Mouse (Mus musculus): ENCODE measurements at regions not wholly inside any gene's neighbourhood (a gene's known extent, or its start where the extent isn't known, plus 50 kb on each side); places are given as distances from the start of the nearest gene placed in this dataset.

DNA sequence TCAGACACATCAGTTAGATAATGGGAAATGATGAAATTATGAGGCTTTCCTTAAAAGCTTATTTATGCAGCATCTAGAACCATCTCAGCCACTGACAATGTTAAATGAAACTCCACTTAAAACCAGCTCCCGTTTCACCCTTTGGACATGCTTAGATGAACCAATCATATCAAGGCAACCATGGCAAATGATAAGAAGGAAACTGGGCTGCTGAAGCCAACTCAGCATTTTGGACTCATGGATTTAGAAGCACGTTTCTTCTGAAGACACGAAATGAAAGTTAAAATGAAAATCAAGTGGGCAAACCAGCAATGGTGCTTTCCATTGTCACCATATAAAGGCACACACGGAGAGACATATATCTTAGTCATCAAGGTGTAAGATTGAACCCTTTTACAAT lies 103.6 kb upstream of the Itga4 start:
- TF ChIP-seq CTCF (IDR thresholded peaks at IDR 0.05; ENCODE audit: borderline replicate concordance, insufficient read depth, low read depth, low read length) (no peak), POLR2A (IDR thresholded peaks at IDR 0.05; ENCODE audit: borderline replicate concordance, insufficient read depth, low read length) (no peak)
